Mouse (Mus musculus): ENCODE data around the gene Shh. TPM values are rescaled to one million over a fixed set of nuclear protein-coding genes. Genes with fewer than 3 reads are reported as not detected.

Gene Shh
- total and polyA plus RNA-seq, 3 experiments, result not detected

DNA sequence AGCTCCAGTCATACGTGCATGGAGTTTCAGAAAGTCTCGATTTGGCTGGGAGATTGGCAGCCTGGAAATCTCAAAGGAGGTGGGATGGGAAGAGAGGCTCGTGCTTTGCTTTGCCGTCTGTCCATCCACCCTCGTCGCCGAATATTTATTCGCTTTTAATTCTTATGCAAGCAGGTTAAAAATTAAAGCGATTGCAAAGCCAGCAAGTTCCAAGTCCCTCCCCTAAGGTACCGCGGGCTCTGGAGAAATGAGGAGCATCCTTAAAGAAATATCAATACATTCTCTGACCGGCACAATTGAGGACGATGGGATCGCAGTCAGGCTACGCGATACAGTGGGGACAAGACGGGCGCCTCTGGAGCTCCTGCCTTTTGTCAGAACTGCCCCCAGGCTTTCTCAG, 1.5 kb downstream of the Shh start:
- H3K27me3 ChIP-seq (ENCODE audit: insufficient read depth, low read length), result peaks cover 8% of the 10 kb centered on the region; the same call in 1 of the 2 replicates
- no peak for ATAC-seq (ENCODE audit: extremely low read depth, insufficient number of reproducible peaks, low FRiP score, poor library complexity, severe bottlenecking)
- TF ChIP-seq POLR2AphosphoS5 (IDR thresholded peaks at IDR 0.05; ENCODE audit: insufficient replicate concordance, low read depth, low read length) (no peak), GATA1 (IDR thresholded peaks at IDR 0.05; ENCODE audit: borderline replicate concordance, low read length) (no peak), TAL1 (conservative IDR thresholded peaks at IDR 0.05; ENCODE audit: low read depth, low read length) (no peak), GATA2 (IDR thresholded peaks at IDR 0.05; ENCODE audit: borderline replicate concordance, low read depth, low read length) (no peak), CTCF (IDR thresholded peaks at IDR 0.05; ENCODE audit: low read depth, low read length) (no peak)
- no peak for DNase-seq (ENCODE audit: low spot score)
- no peaks in the 10 kb centered on the region for H3K4me1 ChIP-seq (ENCODE audit: insufficient read depth, low read depth, low read length)
- no peaks in the 10 kb centered on the region for H3K36me3 ChIP-seq (replicated peaks)
- H3K4me3 ChIP-seq (ENCODE audit: low read depth, low read length), result no peak overlapping the region
- H3K9me3 ChIP-seq (replicated peaks), result no peaks in the 10 kb centered on the region

DNA sequence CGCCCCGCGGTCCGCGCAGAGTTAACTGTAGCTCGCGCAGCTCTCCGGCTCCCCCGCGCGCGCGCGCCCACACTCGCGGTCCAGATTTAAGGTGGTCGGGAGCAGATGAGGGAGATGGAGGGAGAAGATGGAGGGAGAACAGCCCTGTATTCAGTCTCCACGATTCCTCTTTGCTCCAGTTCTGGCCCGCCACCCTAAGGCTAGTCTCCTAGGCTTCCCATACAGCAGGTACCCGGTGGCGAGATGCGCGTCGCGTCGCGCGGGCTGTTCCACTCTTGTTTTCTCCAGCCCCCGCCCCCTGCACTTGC, 2.0 kb downstream of the Shh start:
- DNase-seq (ENCODE audit: low spot score) (no peak), ATAC-seq (ENCODE audit: extremely low read depth, insufficient number of reproducible peaks, low FRiP score, poor library complexity, severe bottlenecking) (no peak)
- H3K4me1 ChIP-seq (ENCODE audit: insufficient read depth, low read depth, low read length), result no peaks in the 10 kb centered on the region
- TF ChIP-seq GATA2 (IDR thresholded peaks at IDR 0.05; ENCODE audit: borderline replicate concordance, low read depth, low read length), result no peak
- no peak for TF ChIP-seq GATA1 (IDR thresholded peaks at IDR 0.05; ENCODE audit: borderline replicate concordance, low read length)
- TF ChIP-seq POLR2AphosphoS5 (IDR thresholded peaks at IDR 0.05; ENCODE audit: insufficient replicate concordance, low read depth, low read length), result no peak
- no peak for TF ChIP-seq CTCF (IDR thresholded peaks at IDR 0.05; ENCODE audit: low read depth, low read length)
- no peak for TF ChIP-seq TAL1 (conservative IDR thresholded peaks at IDR 0.05; ENCODE audit: low read depth, low read length)
- H3K36me3 ChIP-seq (replicated peaks), result no peaks in the 10 kb centered on the region
- no peaks in the 10 kb centered on the region for H3K9me3 ChIP-seq (replicated peaks)
- H3K27me3 ChIP-seq (ENCODE audit: insufficient read depth, low read length), result peaks cover 9% of the 10 kb centered on the region; the same call in 1 of the 2 replicates
- H3K4me3 ChIP-seq (ENCODE audit: low read depth, low read length), result no peak overlapping the region

DNA sequence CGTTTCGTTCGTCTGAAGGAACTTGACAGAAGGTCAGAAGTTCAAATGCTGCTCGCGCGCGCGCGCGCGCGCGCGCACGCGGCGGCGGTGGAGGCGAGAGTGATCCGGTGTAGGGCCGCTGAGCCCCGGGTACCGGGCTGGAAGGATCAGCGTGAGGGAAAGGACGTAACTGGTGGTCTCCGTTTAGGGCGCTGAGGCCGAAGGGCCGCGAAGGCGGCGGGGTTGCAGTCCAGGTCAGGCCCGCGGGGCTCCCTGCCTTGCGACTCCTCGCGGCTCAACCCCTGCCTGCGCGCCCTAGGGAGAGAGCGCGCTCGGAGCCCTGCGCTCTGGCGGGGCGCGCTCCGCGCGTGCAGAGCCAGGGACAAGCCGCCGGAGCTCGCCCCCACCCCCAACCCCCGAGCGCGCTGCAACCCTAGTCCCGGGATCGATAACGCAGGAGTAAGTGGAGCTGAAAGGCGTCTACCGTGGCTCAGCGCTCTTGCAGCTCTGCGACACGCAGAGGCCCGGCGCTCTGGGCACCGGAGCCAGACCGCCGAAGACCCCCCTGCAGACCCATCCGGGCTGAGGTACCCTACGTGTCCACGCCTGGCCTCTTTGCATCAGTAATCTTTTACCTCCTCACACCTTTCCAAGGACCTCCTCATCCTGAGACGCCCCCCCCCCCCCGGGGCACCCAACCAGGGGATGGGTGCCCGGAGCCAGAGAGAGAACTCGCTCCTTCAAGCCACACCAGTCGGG, 2.5 kb downstream of the Shh start:
- Histone ChIP-seq H3K27me3 (ENCODE audit: insufficient read depth, low read length) (peaks cover 14% of the 10 kb centered on the region; the same call in 1 of the 2 replicates), H3K4me3 (ENCODE audit: low read depth, low read length) (no peak overlapping the region), H3K4me1 (ENCODE audit: insufficient read depth, low read depth, low read length) (no peaks in the 10 kb centered on the region), H3K36me3 (replicated peaks) (no peaks in the 10 kb centered on the region), H3K9me3 (replicated peaks) (no peaks in the 10 kb centered on the region)
- TF ChIP-seq POLR2AphosphoS5 (IDR thresholded peaks at IDR 0.05; ENCODE audit: insufficient replicate concordance, low read depth, low read length) (no peak), GATA1 (IDR thresholded peaks at IDR 0.05; ENCODE audit: borderline replicate concordance, low read length) (no peak)
- ATAC-seq (ENCODE audit: extremely low read depth, insufficient number of reproducible peaks, low FRiP score, poor library complexity, severe bottlenecking) (no peak), DNase-seq (ENCODE audit: low spot score) (no peak)

DNA sequence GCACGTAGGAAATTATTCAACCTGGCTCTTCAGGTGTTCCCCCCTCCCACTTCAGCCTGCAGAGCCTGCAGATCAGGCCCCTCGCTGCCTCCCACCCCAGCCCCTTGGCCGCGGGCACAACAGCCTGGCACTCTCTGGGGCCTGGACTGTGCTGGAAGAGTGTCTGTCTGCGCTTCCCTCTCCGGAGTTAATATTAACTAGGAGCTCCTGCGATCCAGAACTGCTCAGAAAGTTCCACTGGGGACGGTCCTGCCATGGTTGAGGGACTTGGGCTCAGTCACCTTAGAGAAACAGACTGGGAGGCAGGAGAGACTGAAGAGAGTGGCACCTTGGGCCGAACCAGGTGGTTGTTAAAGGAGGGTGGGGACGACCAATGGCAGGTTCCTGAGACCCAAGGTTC, 3.4 kb downstream of the Shh start:
- DNase-seq (ENCODE audit: low spot score), result no peak
- no peak for ATAC-seq (ENCODE audit: extremely low read depth, insufficient number of reproducible peaks, low FRiP score, poor library complexity, severe bottlenecking)
- H3K27me3 ChIP-seq (ENCODE audit: insufficient read depth, low read length), result peaks cover 18% of the 10 kb centered on the region; the same call in 1 of the 2 replicates
- no peaks in the 10 kb centered on the region for H3K4me1 ChIP-seq (ENCODE audit: insufficient read depth, low read depth, low read length)
- no peaks in the 10 kb centered on the region for H3K36me3 ChIP-seq (replicated peaks)
- H3K4me3 ChIP-seq (ENCODE audit: low read depth, low read length), result no peak overlapping the region
- TF ChIP-seq CTCF (IDR thresholded peaks at IDR 0.05; ENCODE audit: low read depth, low read length) (no peak), TAL1 (conservative IDR thresholded peaks at IDR 0.05; ENCODE audit: low read depth, low read length) (no peak), GATA1 (IDR thresholded peaks at IDR 0.05; ENCODE audit: borderline replicate concordance, low read length) (no peak), POLR2AphosphoS5 (IDR thresholded peaks at IDR 0.05; ENCODE audit: insufficient replicate concordance, low read depth, low read length) (no peak), GATA2 (IDR thresholded peaks at IDR 0.05; ENCODE audit: borderline replicate concordance, low read depth, low read length) (no peak)
- H3K9me3 ChIP-seq (replicated peaks), result no peaks in the 10 kb centered on the region

DNA sequence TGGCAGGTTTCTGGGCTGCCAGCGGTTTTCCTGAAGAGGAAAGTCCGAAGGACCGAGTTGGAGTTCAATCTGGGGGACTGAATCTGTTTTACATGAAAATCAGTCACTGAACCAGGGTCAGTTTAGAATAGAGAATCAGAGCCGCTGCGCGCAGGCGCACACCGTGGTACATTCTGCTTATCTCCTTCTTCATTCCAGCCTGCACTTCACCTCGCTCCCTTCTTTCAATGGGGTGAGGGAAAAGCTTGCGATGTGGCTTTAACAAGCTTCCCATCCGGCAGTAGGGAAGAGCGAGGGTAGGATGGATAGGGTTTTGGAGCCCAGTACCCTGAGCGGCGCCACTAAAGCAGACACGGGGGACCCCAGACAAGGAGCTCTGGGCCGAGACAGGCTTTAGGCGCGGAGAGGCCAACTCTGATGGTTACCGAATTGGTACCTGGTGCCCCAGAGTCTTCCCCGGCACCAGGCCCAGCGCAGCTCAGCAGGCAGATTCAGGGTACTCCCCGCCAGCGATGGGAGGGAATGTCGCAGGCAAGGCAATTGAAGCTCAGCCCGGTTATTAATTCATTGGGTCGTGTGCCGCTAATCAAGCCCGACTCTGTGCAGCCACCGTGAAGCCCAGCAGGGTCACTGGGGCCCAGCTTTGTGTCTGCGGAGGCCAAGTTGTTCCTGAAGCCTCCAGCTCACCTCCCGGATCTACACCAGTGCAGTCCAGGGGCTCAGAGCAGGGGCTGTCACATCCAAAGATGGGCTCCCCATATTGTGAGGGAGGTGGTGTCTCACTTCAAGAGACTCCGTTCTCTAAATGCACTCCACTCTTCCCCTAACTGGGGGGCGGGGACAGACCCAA, 4.1 kb downstream of the Shh start:
- DNase-seq (ENCODE audit: low spot score), result no peak
- H3K9me3 ChIP-seq (replicated peaks), result peaks cover 4% of the 10 kb centered on the region; the same call in 1 of the 2 replicates
- no peak overlapping the region for H3K4me3 ChIP-seq (ENCODE audit: low read depth, low read length)
- no peaks in the 10 kb centered on the region for H3K4me1 ChIP-seq (ENCODE audit: insufficient read depth, low read depth, low read length)
- TF ChIP-seq GATA2 (IDR thresholded peaks at IDR 0.05; ENCODE audit: borderline replicate concordance, low read depth, low read length) (no peak), TAL1 (conservative IDR thresholded peaks at IDR 0.05; ENCODE audit: low read depth, low read length) (no peak), POLR2AphosphoS5 (IDR thresholded peaks at IDR 0.05; ENCODE audit: insufficient replicate concordance, low read depth, low read length) (no peak), CTCF (IDR thresholded peaks at IDR 0.05; ENCODE audit: low read depth, low read length) (no peak), GATA1 (IDR thresholded peaks at IDR 0.05; ENCODE audit: borderline replicate concordance, low read length) (no peak)
- no peak for ATAC-seq (ENCODE audit: extremely low read depth, insufficient number of reproducible peaks, low FRiP score, poor library complexity, severe bottlenecking)
- H3K27me3 ChIP-seq (ENCODE audit: insufficient read depth, low read length), result peaks cover 23% of the 10 kb centered on the region; the same call in 1 of the 2 replicates
- H3K36me3 ChIP-seq (replicated peaks), result no peaks in the 10 kb centered on the region

DNA sequence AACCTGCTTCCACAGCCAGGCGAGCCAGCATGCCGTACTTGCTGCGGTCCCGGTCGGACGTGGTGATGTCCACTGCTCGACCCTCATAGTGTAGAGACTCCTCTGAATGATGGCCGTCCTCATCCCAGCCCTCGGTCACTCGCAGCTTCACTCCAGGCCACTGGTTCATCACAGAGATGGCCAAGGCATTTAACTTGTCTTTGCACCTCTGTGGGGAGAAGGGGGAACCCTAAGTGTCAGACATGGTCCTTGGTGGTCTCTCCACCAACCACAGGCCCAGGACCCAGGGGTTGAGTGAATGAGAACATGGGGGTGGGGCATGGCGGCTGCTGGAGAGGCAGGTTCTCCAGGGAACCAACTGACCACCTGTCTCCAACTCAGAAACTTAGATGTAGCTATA, 5.7 kb downstream of the Shh start:
- ATAC-seq (ENCODE audit: extremely low read depth, insufficient number of reproducible peaks, low FRiP score, poor library complexity, severe bottlenecking), result no peak
- TF ChIP-seq GATA2 (IDR thresholded peaks at IDR 0.05; ENCODE audit: borderline replicate concordance, low read depth, low read length) (no peak), POLR2AphosphoS5 (IDR thresholded peaks at IDR 0.05; ENCODE audit: insufficient replicate concordance, low read depth, low read length) (no peak), TAL1 (conservative IDR thresholded peaks at IDR 0.05; ENCODE audit: low read depth, low read length) (no peak), GATA1 (IDR thresholded peaks at IDR 0.05; ENCODE audit: borderline replicate concordance, low read length) (no peak), CTCF (IDR thresholded peaks at IDR 0.05; ENCODE audit: low read depth, low read length) (no peak)
- Histone ChIP-seq H3K4me3 (ENCODE audit: low read depth, low read length) (no peak overlapping the region), H3K36me3 (replicated peaks) (no peaks in the 10 kb centered on the region), H3K9me3 (replicated peaks) (peaks cover 7% of the 10 kb centered on the region), H3K27me3 (ENCODE audit: insufficient read depth, low read length) (peaks cover 18% of the 10 kb centered on the region; the same call in 1 of the 2 replicates), H3K4me1 (ENCODE audit: insufficient read depth, low read depth, low read length) (no peaks in the 10 kb centered on the region)
- no peak for DNase-seq (ENCODE audit: low spot score)

All from G1E (cell line).